Mouse (Mus musculus) gastrocnemius, postnatal 36 days (tissue): Measurements from ENCODE around the gene Sspn. TPM values are rescaled to one million over a fixed set of nuclear protein-coding genes. Genes with fewer than 3 reads are reported as not detected.

Experiments used
- DNase-seq, 2 experiments: peaks; one replicate each; pipeline ENCODE4 v3.0.0; 2022
- intact Hi-C: fragments of 180-260 bp; cut with DNase I; formaldehyde crosslinking; loops from one replicate; pipeline ENCODE4 v1.15.1; 2025
- long read RNA-seq, 2 experiments: library from polyadenylated mRNA; stranded (forward); transcript quantifications; one replicate each; pipeline ENCODE4 v2.0.0; 2021
- total RNA-seq, 2 experiments: library from RNA; stranded (reverse); gene quantifications; 2 replicates each; pipeline ENCODE4 v1.2.3; 2021

Sspn gene
- 10 to 100 TPM; 50.1 to 57.6 TPM for total RNA-seq
- long read RNA-seq, experiment 1, full-length matches to known transcripts, result 5 of 14 reads
- long read RNA-seq, experiment 1, partial matches to known transcripts, result 0 of 14 reads
- long read RNA-seq, experiment 1, other reads (novel, unspliced or antisense), result 9 of 14 reads
- long read RNA-seq, experiment 2, full-length matches to known transcripts, result 6 of 22 reads
- long read RNA-seq, experiment 2, partial matches to known transcripts, result 0 of 22 reads
- long read RNA-seq, experiment 2, other reads (novel, unspliced or antisense), result 16 of 22 reads

- intact Hi-C loops, result no loop called here
- no peak for DNase-seq
Observed at GRCm38 (mm10) chr6:145931341-145931740, at the start of gene Sspn. Gene Sspn, plus strand, starts transcription at chr6:145931641.

GRCm38 (mm10) chr6:145883010-145883409 lies 48.4 kb upstream of the Sspn start:
- intact Hi-C loops, result no loop called here
- DNase-seq, result no peak

- intact Hi-C loops, result no loop called here
- DNase-seq, result no peak
Observed at GRCm38 (mm10) chr6:145883668-145884067, 47.8 kb upstream of the Sspn start.

DNA sequence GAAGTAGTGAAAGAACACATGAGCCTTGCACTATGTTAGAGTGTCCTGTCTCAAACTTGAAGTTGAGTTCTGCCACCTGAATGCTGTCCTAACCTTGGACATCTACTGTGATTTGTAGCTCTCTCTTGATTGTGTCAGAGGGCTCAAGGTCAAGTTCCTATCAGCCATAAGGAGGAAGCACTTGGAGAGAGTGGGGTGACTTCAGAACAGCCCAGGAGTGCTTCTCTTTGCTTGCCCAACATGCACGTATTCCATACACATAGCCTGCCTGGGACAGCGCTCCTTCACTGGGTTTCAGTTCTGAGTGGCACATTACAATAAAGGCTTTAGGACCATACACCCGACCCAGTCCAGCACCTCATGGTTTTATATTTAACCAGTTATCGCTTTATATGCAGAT lies 46.4 kb upstream of the Sspn start:
- DNase-seq, result no peak
- intact Hi-C loops, result no loop called here

DNA sequence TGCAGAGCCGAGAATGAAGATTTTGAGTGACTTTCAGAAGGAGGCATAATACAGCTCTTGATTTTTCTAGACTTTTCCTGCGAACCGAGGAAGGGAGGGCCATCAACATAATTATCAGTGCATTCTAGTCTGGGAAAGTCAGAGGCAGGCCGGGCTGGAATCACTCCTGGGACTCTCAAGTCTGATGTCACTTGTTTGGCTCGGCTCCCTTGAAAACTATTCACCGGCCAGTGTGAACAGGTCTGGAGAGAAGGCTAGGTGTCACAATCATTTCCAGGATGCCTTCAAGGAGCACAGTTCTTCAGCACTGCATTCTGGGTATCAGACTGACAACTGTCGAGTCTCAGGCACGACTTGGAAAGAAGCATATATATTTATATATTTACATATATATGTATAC lies 45.2 kb upstream of the Sspn start:
- intact Hi-C loops, result no loop called here
- DNase-seq, result no peak

DNA sequence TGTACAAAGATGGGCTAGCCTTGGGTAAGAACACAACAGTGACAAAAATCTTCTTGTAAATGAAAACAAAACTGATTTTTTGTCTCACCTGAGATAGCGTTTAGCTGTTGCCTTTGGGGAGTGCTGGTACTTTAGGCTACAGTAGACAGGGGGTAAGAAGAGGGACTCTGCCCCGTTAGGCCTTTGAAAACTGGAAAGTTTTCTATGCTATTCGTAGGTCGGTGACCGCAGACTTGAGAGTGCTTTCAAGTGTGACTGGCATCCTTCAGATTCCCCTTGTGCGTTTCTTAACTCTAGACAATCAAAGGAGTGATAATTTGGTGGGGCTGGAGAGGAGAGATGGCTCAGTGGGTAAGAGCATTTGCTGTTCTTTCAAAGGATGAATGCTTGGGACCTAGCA lies 43.7 kb upstream of the Sspn start:
- no peak for DNase-seq
- intact Hi-C loops, result no loop called here

- intact Hi-C loops, result no loop called here
- no peak for DNase-seq
Observed at GRCm38 (mm10) chr6:145891951-145892350, 39.5 kb upstream of the Sspn start.

DNA sequence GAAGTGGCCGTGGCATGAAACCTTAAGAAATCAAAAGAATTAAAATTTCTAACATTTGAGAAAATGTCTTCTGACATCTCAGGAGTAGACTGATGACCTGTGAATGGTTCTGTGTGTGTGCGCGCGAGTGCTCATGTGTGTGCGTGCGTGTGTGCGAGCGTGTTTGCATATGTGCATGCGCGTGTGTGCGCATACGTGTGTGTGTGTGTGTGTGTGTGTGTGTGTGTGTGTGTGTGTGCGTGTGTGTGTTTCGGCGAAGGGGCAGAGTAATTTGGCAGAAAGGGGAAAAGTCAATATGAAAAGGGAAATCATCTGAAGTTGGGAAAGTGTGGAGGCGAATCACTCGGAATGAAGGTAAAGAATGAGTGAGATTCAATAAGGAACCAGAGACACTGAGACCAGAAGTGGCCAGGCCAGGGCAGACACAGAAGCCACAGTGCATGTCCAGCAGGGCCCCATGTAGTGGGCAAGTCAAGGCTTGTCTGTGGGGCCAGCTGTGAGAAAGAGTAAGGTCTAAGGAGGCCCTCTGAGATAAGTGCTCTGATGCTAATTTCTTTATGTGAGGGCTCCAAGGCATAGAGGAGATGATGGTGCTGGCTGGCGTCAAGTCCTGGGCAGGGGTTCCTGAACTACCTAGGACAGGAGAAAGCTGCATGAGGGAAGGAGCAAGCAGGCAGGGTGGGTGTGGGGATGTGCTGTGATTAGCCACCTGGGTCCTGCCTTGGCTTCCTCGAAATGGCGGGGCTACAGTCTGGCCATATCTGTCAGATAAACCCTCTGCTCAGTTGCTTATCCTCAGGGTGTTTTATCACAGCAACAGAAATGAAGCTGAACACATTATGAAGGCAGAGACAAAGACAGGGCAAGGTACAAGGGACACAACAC lies 38.8 kb upstream of the Sspn start:
- intact Hi-C loops, result no loop called here
- no peak for DNase-seq

DNA sequence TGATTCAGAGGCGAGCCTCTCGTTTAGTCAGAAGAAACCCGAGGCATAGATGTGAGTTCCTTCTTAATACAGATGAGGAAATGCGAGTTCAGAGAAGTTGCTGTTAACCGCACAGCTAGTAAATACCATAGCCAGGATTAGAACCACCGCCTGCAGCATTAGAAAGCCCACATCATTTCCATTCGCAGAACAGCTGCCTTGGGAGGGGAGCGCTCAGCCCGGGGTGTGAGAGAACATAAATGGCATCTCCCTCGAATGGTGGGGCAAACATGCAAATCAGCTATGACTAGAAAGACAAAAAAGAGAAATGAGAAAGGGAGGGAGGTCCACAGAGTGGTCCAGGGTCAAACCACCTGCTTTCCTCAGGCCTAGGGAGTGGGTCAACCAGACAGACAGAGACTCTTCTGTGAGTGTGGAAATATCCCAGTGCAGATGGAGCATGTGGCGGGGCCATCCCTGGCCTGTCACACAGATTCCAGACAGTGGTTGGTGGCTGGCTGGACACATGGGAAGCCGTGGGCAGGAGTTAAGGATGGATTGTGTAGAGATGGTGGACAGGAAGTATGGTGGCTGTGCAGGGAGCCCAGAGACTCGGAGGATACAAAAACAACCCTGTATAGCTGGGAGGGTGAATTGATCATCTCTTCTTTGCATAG lies 37.9 kb upstream of the Sspn start:
- intact Hi-C loops, result no loop called here
- DNase-seq, result no peak

- intact Hi-C loops, result no loop called here
Observed at GRCm38 (mm10) chr6:145894669-145895342, 36.6 kb upstream of the Sspn start.

GRCm38 (mm10) chr6:145904169-145904568 lies 27.3 kb upstream of the Sspn start:
- intact Hi-C loops, result no loop called here

More at GRCm38 (mm10) chr6:145894669-145895342, 36.6 kb upstream of the Sspn start:
- no peak for DNase-seq

GRCm38 (mm10) chr6:145904616-145905015 lies 26.8 kb upstream of the Sspn start:
- no peak for DNase-seq
- intact Hi-C loops, result no loop called here

More at GRCm38 (mm10) chr6:145904169-145904568, 27.3 kb upstream of the Sspn start:
- DNase-seq, result no peak

GRCm38 (mm10) chr6:145906096-145906890 lies 25.1 kb upstream of the Sspn start:
- DNase-seq, result no peak
- intact Hi-C loops, result no loop called here

- DNase-seq, result no peak
- intact Hi-C loops, result no loop called here
Observed at GRCm38 (mm10) chr6:145909943-145910342, 21.5 kb upstream of the Sspn start.

DNA sequence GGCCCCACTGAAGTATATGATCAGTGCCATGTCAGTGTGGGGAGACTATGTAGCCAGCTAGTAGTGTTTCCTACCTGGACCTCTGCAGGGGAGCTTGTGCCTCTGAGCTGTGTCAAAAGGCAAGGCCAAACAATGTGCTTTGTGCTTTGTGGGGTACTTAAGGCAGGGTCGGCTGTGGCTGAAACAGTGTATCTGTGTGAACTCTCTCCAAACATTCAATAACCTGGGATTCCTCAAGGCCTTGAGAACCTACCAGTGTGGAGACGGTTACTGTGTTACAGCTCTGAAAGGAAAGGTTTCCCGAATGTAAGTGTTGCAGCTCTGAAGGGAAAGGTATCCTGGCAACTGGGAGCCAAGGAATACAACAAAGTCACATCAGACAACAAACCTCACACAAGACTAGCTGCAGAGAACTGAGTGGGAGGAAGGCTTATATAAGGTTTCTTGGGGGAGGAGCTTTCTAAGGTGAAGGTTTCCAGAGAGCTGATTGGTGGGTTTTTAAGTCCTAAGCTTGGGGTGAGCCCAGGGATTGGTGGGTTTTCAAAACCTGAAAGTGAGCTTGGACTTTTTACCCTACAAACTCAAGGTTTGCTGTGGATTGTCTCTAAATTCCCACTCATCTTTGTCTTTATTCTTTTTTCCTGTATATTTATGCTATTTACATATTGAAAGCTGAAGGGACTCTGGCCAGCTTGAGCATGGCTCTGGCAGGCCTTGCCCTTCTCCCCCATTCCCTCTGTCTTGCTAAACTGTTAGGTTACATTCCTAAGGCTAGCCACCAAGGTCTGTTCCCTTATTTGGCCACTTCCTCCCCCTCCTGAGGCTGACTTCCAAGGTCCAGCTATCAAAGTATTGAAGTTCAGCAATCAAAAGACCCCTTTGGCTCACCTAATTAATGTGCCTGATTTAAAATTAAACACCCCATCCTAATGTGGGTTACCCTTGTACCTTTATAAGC lies 20.7 kb upstream of the Sspn start:
- intact Hi-C loops, result no loop called here
- no peak for DNase-seq

- DNase-seq, result no peak
- intact Hi-C loops, result no loop called here
Observed at GRCm38 (mm10) chr6:145912232-145912631, 19.2 kb upstream of the Sspn start.

- no peak for DNase-seq
- intact Hi-C loops, result no loop called here
Observed at GRCm38 (mm10) chr6:145915435-145915834, 16.0 kb upstream of the Sspn start.

DNA sequence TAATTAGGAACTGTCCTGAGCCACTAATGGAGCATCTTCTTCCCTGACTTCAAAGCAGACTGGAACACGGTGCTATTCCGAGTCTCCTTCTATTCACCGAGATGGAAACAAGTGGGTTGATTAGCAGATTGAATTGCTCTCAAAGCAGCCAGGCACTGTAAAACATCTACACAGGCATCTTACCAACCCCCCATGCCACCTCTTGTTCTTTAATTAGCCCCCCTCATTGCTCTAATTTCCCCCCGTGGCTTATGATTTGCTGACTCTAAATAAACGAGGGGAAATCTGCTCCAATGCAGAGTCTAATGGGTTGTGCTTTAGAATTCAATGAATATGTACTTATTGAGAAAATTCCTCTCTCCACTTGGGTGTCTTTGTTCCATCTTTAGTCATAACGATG lies 15.0 kb upstream of the Sspn start:
- DNase-seq, result no peak
- intact Hi-C loops, result no loop called here

DNA sequence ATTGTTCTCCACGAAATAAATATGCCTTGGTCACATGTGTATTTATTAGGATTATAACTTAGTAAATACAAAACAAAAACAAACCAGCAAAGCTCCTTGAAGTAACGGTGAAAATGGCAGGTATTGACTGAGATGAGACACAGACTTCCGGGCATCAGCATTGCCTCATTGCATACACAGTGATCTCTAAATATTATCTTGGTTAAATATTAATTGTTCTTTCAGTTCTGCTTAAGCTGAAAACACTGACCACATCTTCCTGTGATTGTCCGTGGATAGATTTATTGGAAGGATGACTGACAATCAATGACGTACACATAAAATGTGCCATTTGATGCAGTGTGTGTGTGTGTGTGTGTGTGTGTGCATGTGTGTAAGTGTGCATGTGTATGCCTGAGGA lies 13.2 kb upstream of the Sspn start:
- intact Hi-C loops, result no loop called here
- DNase-seq, result no peak
